Mouse (Mus musculus) yolk sac, embryonic 10.5 days (tissue): ENCODE results near the gene Cda.
"Not testable (repeated sequence)": the region's sequence is repeated elsewhere in the genome, so short reads cannot be mapped to it uniquely, and the experiment has no call there.

ENCODE experiments used
- DNase-seq: peaks from one replicate; pipeline ENCODE4 v3.0.0-alpha.2; 2017; ENCODE audit warnings: low spot score

Gene Cda

GRCm38 (mm10) chr4:138335036-138335435 is 32.8 kb downstream of the Cda start:
- DNase-seq: no peak

- DNase-seq: no peak
Observed at GRCm38 (mm10) chr4:138333135-138333534, 34.7 kb downstream of the Cda start.

GRCm38 (mm10) chr4:138331647-138332046 is 36.1 kb downstream of the Cda start:
- no peak for DNase-seq

- no peak for DNase-seq
Observed at GRCm38 (mm10) chr4:138330264-138330671, 37.5 kb downstream of the Cda start.

DNA sequence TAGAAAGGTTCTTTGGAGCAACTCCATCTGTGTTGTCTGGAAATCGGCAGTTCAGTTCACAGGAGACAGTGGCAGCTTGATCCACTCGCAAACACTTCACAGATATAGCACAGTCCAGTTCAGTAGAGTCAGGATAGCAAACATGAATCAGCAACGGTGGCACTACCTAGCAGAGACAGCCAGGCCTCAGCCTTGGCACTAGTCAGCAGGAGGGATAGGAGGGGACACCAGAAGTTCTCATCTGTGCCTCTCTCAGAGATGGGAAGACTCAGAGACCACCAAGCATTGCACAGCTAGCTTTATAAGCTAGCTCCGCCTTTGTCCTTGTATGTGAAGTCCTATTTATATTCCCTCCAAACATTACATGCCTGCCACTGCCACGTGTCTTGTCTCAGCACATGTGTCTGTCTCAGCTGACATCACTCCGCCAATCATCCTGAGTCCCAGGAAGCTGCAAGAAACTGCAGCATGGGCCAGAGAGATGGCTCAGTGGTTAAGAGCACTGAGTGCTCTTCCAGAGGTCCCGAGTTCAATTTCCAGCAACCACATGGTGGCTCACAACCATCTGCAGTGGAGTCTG is 39.8 kb downstream of the Cda start:
- no peak for DNase-seq

DNA sequence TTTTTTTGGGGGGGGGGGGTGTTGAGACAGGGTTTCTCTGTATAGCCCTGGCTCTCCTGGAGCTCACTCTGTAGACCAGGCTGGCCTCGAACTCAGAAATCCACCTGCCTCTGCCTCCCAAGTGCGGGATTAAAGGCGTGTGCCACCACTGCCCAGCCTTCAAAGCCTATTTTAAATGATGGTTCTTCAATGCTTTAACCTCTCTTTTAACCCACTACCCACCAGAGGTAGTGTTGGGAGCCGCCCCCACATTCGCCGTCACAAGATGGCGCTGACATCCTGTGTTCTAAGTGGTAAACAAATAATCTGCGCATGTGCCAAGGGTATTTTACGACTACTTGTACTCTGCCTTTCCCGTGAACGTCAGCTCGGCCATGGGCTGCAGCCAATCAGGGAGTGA is 40.6 kb downstream of the Cda start:
- not testable (repeated sequence) for DNase-seq

DNA sequence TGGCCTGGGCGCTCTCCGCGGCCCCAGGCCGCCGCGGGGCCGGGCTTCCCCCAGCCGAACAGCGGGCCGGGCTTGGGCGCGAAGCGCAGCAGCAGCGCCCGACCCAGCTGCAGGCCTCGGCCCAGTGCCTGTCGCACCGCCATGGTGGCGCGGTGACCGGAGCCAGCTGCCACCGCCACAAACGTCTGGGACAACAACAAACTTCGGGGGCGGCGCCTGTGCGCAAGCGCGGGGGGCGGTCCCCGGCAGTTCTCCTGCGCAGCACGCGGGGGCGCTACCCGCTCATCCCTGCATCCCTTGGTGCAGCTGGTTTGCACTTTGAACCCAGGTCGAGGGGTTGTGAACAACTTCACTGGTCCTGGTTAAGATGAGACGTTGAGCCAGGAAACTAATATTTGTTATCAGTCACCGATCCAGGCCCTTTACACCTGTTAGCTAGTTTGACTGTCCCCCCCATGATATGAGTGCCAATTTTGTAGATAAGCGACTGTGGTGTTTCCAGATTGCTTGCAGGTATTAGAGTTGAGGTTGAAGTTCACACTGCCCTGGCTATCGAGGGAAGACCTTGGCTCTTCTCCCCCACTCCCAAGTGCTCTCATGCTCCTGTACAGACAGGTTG is 41.6 kb downstream of the Cda start, which contains the start of gene Pink1:
Pink1 (minus strand) TSS at position 231 of the 619 bp plus-strand sequence.
- peak; percentile 88 for DNase-seq

DNA sequence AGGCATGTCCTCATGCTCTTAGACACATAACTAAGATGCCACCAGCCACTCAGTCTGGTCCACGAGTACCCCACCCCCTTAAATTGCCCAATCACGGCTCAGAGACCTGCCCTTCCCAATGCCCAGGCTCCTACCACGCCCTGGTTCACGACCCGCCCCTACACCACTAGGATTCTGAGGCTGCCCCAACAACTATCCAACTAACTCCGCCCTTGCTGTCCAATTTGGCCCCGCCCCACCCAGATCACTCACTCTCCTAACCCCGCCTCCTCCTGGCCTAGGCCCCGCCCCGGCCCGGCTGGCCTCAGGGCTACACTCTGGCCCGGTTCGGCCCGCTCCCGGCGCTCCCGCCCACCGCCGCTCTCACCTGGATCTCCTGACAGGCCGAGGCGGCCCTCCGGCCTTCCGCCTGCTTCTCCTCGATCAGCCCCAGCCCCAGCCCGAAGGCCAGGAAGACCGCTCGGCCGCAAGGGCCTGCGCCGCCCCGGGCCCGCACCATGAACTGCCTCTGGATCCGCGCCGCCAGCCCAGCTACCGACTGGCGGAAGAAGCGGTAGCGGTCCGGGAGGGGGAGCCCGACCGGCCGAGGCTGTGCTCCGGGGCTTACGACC is 42.2 kb downstream of the Cda start:
- DNase-seq: peak; percentile 92

DNA sequence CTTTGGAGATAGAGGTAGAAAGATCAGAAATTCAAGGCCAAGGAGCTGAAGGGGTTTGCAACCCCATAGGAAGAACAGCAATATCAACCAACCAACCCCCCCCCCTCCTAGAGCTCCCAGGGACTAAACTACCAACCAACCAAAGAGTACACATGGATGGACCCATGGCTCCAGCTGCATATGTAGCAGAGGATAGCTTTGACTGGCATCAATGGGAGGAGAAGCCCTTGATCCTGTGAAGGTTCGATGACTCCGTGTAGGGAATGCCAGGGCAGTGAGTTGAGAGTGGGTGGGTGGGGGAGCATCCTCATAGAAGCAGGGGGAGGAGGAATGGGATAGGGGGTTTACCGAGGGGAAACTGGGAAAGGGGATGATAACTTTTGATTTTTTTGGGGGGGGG is 43.3 kb downstream of the Cda start:
- no peak for DNase-seq

DNA sequence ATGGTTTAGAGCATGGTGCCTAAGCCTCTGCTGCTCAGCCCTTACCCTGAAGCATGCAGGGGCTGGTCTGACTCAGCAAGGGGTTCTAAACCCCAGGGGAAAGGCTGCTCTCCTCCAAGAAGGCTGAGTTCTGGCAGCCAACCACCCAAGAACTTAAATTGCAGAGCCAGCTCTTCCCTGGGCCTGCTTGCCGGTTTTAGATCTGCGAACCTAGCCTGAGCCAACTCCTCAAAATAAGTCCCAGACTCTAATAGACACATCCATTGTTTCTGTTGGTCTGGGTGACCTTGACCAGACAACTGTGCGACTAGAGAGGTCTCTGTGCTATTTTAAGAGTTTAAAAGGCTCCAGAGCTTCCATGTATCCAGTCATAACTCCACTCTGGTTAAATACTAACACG is 44.0 kb downstream of the Cda start:
- no peak for DNase-seq

DNA sequence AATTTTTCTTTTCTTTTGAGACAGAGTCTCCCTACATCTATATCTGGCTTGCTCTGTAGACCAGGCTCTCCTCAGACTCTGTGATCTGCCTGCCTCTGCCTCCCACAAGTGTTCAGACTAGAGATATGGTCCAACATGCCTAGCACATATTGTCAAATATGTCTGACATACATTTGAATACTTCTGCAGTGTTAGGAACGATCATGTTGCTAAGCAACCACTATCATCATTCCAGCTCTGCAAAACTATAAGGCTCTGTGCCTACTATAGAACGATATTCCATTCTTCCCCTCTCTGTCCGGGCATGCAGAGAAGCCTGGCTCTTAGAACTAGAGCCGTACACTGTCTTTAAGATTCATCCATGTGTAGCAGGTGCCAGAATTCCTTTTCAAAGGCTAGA is 45.1 kb downstream of the Cda start:
- no peak for DNase-seq

DNA sequence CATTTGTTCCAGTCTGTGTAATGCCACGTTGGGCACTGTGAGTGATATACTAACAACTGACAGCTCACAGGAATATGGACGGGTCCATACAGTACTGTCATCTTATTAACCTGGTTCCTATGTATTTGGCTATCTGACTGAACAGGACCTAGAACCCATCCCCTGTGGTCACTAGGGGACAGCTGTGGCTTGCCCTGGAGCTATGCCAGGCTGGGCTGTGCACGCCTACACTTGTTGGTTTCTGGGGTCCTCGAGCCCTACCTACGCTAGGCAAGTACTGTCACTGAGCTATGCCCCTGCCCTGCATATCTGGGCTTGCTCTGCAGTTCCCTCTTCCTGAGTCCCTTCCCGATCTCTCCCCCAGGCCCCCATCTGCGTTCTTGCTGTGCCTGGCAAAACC is 46.3 kb downstream of the Cda start:
- DNase-seq: no peak

GRCm38 (mm10) chr4:138320711-138321110 is 47.1 kb downstream of the Cda start:
- DNase-seq: no peak

DNA sequence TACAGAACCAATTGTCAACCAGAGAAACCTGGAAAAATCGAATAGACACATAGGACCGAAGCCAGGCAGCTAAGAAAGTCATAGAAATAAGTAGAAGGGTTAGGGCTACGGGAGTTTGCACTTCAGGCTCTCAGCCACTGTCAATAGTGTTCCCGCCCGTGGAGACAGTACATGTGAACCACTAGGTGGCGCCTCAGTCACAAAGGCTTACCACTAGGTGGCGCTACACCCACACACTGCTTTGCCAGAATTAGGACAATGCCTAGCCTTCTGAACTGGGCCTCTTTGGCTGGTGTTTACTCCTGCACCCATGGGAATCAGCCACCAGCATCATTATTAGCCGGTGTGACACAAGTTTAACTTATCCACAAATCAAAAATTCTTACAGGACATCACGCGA is 48.3 kb downstream of the Cda start:
- DNase-seq: peak; percentile 43

DNA sequence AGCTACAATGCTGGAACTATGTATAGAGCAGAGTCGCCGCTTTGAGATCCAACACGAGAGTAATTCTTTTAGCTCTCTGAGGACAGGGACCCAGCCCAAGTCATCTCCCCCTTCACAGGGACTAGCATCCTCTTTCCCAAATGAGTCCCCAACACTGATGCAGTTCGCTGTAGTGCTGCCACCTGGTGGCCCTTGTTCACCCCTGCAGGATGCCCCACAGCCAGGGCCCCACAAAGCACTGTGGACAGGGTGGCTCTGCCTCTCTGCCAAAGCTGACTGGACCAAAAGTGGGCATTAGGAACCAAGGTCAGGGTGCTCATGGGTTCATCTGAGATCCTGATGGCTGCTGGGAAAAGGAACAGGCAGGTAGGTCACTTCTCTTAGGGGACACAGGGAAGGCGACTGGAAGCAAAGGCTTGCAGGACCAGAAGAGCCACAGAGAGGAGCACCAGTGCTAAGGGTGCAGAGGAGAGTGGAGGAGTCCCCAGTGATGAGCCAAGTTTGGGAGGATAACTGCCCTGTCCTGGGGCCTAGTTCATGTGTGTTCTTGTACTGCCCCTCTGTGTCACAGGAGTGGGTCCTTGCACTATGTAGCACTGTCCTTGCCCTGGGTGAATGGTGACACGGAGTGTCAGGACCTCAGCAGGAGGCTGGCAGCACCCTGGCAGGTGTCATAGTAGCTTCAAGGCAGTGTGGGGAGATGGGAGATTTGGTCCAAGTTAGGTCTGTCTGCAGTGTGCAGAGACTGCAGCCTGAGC is 49.1 kb downstream of the Cda start:
- no peak for DNase-seq

GRCm38 (mm10) chr4:138316369-138316768 is 51.4 kb downstream of the Cda start:
- DNase-seq: no peak

DNA sequence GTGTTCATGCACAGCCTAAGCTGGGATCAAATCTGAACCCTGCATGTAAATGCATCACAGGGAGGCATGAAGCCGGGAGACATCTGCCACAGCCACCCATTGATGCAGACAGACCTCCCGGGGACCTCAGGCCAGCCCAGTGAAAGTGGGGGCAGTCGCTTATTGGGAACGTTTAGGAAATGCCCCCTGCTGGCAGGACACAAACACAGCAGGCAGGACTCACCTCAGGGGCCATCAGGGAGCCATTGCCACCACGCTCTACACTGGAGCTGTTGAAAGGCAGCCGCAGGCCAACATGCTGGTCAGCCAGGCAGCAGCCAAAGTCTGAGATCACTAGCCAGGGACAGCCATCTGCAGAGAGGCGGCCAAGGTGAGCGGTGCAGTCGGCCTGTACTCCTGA is 52.0 kb downstream of the Cda start:
- DNase-seq: no peak

- DNase-seq: no peak
Observed at GRCm38 (mm10) chr4:138313795-138314194, 54.0 kb downstream of the Cda start.

GRCm38 (mm10) chr4:138313021-138313420 is 54.8 kb downstream of the Cda start:
- no peak for DNase-seq

- no peak for DNase-seq
Observed at GRCm38 (mm10) chr4:138312105-138312504, 55.7 kb downstream of the Cda start.

- peak; percentile 49 for DNase-seq
Observed at GRCm38 (mm10) chr4:138311595-138311994, 56.2 kb downstream of the Cda start.

- no peak for DNase-seq
Observed at GRCm38 (mm10) chr4:138310311-138310910, 57.4 kb downstream of the Cda start.

- no peak for DNase-seq
Observed at GRCm38 (mm10) chr4:138307739-138308138, 60.1 kb downstream of the Cda start.
